Mouse (Mus musculus) midbrain, embryonic 14.5 days (tissue): ENCODE measurements around the gene A830005F24Rik. TPM values are rescaled to one million over a fixed set of nuclear protein-coding genes. Genes with fewer than 3 reads are reported as not detected.

Experiments
- microRNA counts: library from miRNA; unstranded; fragments of <30 nt; microRNA quantifications from one replicate; lab custom pipeline; 2016
- microRNA-seq: library from miRNA; unstranded; fragments of <30 nt; microRNA quantifications from one replicate; pipeline ENCODE4, GENCODE M21; 2016
- polyA plus RNA-seq: library from polyadenylated mRNA; unstranded; fragments of >200 nt; fragmentation: Nextera tagmentation; extraction: Ambion mirVana; gene quantifications from 2 replicates; pipeline ENCODE4 v1.2.1, GENCODE M21; 2014

Gene A830005F24Rik
- polyA plus RNA-seq, 1 experiment from 2014 or later = 3.1 TPM

MicroRNAs within 50 kb of the gene (microRNA counts, 519-probe panel; counts per million panel counts)
- microRNA mmu-let-7a (lab: Ali Mortazavi, UCI) (7,916 counts per million, percentile 96 among the panel's probes with 10 or more counts), microRNA mmu-let-7d (lab: Ali Mortazavi, UCI) (6,969 counts per million, percentile 88 among the panel's probes with 10 or more counts), microRNA mmu-let-7f (lab: Ali Mortazavi, UCI) (6,732 counts per million, percentile 84 among the panel's probes with 10 or more counts)

Small RNA genes within 50 kb of the gene (microRNA-seq; reads per million reads assigned to microRNA genes)
- gene Gm24111 (not detected), gene Mirlet7a-1 (332 reads per million, percentile 68 among the genes with 10 or more reads in this experiment), gene Mirlet7d (6,391 reads per million, percentile 94 among the genes with 10 or more reads in this experiment), gene Mirlet7f-1 (not detected)

Other genes starting within 250 kb of the A830005F24Rik start
- 6.8 and 7.4 TPM in 2 replicates for gene Zfp169, start 119 bp upstream of the A830005F24Rik start, polyA plus RNA-seq
- 17.5 and 20.0 TPM in 2 replicates for gene Ptpdc1, start 112.1 kb downstream of the A830005F24Rik start, polyA plus RNA-seq
- not detected in 2 replicates for gene Barx1, start 149.4 kb downstream of the A830005F24Rik start, polyA plus RNA-seq